Mouse (Mus musculus): ENCODE results near the gene Psmd14. TPM values are rescaled to one million over a fixed set of nuclear protein-coding genes. Genes with fewer than 3 reads are reported as not detected.

The Psmd14 gene
- total RNA-seq, 2 experiments from 2014 or later = 96.3 to 110 TPM

GRCm38 (mm10) chr2:61722401-61722982 lies 11.0 kb downstream of the Psmd14 start:
- DNase-seq (ENCODE audit: extremely low spot score in 1 of 2, low spot score in 2 of 2) = no peak
- no peak overlapping the region for H3K27ac ChIP-seq
- TF ChIP-seq CTCF (IDR thresholded peaks at IDR 0.05) = no peak
- intact Hi-C loops (cut with DNase I) = no loop called here
- no peak overlapping the region for H3K4me3 ChIP-seq

- no peak for TF ChIP-seq CTCF (IDR thresholded peaks at IDR 0.05)
- Histone ChIP-seq H3K4me3 (no peak overlapping the region), H3K27ac (no peak overlapping the region)
- intact Hi-C loops (cut with DNase I) = no loop called here
- DNase-seq (ENCODE audit: extremely low spot score in 1 of 2, low spot score in 2 of 2) = no peak
These were observed 21.4 kb downstream of the Psmd14 start for GRCm38 (mm10) chr2:61732802-61733486.

DNA sequence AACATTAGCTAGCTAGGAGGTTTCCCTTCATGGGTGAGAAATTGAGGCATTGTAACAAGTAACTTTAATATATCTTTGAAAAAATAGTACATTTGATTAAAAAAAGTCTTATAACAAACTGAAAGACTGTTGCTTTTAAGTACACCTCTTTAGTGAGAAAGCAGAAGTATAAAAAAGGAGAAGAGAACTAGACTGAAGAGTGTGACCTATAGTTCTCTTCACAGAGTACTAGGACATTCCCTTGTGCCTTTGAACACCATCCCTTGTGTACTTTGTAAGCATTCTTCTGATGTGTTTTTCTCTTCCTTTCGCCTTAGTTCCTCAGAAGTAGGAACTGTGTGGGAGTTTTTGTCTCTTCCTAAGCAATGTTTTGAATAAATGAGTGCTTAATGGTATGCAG lies 22.7 kb downstream of the Psmd14 start:
- H3K4me3 ChIP-seq = no peak overlapping the region
- no peak for DNase-seq (ENCODE audit: extremely low spot score in 1 of 2, low spot score in 2 of 2)
- H3K27ac ChIP-seq = no peak overlapping the region
- TF ChIP-seq CTCF (IDR thresholded peaks at IDR 0.05) = no peak
- intact Hi-C loops (cut with DNase I) = no loop called here

DNA sequence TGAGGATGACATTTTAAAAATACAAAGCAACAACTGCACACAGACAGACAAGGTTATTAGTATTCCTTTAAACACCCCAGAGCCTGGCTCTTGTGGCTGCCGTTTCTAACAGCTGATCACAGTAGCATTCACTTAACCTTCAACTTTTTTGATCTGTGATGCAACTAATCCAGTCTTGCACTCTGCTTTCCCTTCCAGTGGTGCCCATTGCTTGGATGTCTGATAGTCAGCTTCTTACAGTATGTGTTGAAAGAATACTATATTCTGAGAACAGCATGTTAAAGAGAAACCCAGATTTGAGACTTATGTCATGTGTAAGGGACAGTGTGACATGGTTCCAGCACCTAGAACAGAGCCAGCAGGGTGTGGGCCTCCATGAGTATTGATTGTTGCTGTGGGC lies 34.6 kb downstream of the Psmd14 start:
- Histone ChIP-seq H3K27ac (no peak overlapping the region), H3K4me3 (no peak overlapping the region)
- intact Hi-C loops (cut with DNase I) = no loop called here
- no peak for DNase-seq (ENCODE audit: extremely low spot score in 1 of 2, low spot score in 2 of 2)
- no peak for TF ChIP-seq CTCF (IDR thresholded peaks at IDR 0.05)

- Histone ChIP-seq H3K27ac (no peak overlapping the region), H3K4me3 (no peak overlapping the region)
- no peak for TF ChIP-seq CTCF (IDR thresholded peaks at IDR 0.05)
- intact Hi-C loops (cut with DNase I) = no loop called here
- no peak for DNase-seq (ENCODE audit: extremely low spot score in 1 of 2, low spot score in 2 of 2)
These were observed 35.1 kb downstream of the Psmd14 start for GRCm38 (mm10) chr2:61746580-61746979.

DNA sequence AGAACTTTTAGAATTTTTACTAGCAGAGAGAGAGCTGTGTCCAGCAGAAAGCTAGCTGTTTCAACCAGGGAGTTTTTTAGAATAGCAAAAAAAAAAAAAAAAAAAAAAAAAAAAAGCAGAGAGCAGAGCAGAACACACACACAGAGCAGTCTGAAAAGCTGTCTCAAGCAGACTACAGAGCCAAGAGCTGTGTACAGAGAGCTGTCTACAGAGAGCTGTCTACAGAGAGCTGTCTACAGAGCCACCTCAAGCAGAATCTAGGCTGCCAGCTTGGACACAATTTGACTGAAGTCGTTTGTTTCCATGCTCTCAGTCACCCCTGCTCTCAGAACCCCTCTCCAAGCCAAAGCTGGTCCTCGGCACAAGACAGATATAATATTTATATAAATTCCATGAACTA lies 35.9 kb downstream of the Psmd14 start:
- Histone ChIP-seq H3K4me3 (no peak overlapping the region), H3K27ac (no peak overlapping the region)
- intact Hi-C loops (cut with DNase I) = no loop called here
- TF ChIP-seq CTCF (IDR thresholded peaks at IDR 0.05) = no peak
- DNase-seq (ENCODE audit: extremely low spot score in 1 of 2, low spot score in 2 of 2) = no peak

DNA sequence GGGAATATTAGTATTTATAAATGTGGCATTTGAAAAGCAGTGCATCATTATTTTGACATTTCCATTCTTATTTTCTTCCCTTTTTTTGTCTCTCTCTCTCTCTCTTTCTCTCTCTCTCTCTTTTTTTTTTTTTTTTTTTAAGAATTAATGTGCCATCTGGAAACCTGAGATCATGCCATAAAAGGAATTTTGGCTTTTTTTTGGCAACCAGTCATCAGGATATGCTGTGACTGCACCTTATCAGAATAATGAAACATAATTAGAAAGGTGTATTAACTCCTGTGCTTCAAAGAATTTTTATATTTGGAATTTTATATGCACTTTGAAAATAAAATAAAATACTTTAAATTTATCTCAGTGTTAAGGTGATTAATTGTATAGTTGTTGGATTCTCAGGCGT lies 39.2 kb downstream of the Psmd14 start:
- no peak for DNase-seq (ENCODE audit: extremely low spot score in 1 of 2, low spot score in 2 of 2)
- intact Hi-C loops (cut with DNase I) = no loop called here
- Histone ChIP-seq H3K27ac (no peak overlapping the region), H3K4me3 (no peak overlapping the region)
- no peak for TF ChIP-seq CTCF (IDR thresholded peaks at IDR 0.05)

DNA sequence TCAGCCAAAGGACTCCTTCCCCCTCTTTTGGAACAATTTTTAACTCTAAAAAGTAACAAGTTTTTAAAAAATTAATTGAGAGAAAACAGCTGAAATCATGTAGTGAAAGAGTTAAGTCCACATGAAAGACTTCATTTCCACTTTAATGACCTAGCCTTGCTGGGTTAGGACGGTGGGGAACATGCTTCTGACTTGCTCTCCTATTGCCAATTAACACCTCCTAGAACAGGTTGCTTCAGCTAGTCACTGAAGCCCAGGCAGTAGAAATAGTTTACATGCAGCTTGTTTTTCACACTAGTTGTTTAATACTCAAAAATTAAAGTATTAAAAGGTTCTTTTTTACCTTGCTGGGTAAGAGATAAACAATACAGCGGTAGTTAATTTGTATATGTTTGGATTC lies 39.8 kb downstream of the Psmd14 start:
- DNase-seq (ENCODE audit: extremely low spot score in 1 of 2, low spot score in 2 of 2) = no peak
- H3K27ac ChIP-seq = no peak overlapping the region

GRCm38 (mm10) chr2:61752362-61752761 lies 40.9 kb downstream of the Psmd14 start:
- intact Hi-C loops (cut with DNase I) = no loop called here

More for the DNA sequence above, 39.8 kb downstream of the Psmd14 start:
- H3K4me3 ChIP-seq = no peak overlapping the region
- intact Hi-C loops (cut with DNase I) = no loop called here
- no peak for TF ChIP-seq CTCF (IDR thresholded peaks at IDR 0.05)

GRCm38 (mm10) chr2:61754989-61755388 lies 43.5 kb downstream of the Psmd14 start:
- H3K27ac ChIP-seq = no peak overlapping the region
- intact Hi-C loops (cut with DNase I) = no loop called here
- TF ChIP-seq CTCF (IDR thresholded peaks at IDR 0.05) = no peak
- no peak for DNase-seq (ENCODE audit: extremely low spot score in 1 of 2, low spot score in 2 of 2)
- no peak overlapping the region for H3K4me3 ChIP-seq

More at GRCm38 (mm10) chr2:61752362-61752761, 40.9 kb downstream of the Psmd14 start:
- no peak overlapping the region for H3K4me3 ChIP-seq
- H3K27ac ChIP-seq = no peak overlapping the region
- DNase-seq (ENCODE audit: extremely low spot score in 1 of 2, low spot score in 2 of 2) = no peak
- no peak for TF ChIP-seq CTCF (IDR thresholded peaks at IDR 0.05)

GRCm38 (mm10) chr2:61759234-61759855 lies 47.9 kb downstream of the Psmd14 start:
- intact Hi-C loops (cut with DNase I) = no loop called here
- TF ChIP-seq CTCF (IDR thresholded peaks at IDR 0.05) = no peak
- no peak overlapping the region for H3K4me3 ChIP-seq
- no peak overlapping the region for H3K27ac ChIP-seq
- no peak for DNase-seq (ENCODE audit: extremely low spot score in 1 of 2, low spot score in 2 of 2)

DNA sequence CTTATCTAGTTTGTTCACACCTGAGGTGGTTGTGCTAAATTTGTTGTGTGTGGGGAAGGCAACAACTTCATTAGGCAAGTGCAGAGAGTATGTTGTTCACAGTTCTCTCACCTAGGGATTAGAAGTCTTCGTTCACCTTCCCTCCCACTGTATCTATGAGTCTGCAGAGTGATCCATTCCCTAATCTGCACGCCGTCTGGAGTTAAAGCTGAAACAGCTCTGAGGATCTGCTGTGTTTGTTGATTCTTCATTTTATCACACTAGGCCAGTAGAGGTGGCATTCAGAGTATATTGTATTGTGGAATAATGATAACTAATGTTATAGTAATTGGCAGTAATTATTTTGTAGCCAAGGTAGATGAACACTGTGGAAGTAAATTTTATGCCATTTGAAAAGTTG lies 48.5 kb downstream of the Psmd14 start:
- TF ChIP-seq CTCF (IDR thresholded peaks at IDR 0.05) = no peak
- Histone ChIP-seq H3K27ac (no peak overlapping the region), H3K4me3 (no peak overlapping the region)
- intact Hi-C loops (cut with DNase I) = no loop called here
- DNase-seq (ENCODE audit: extremely low spot score in 1 of 2, low spot score in 2 of 2) = no peak

All from left cerebral cortex, adult 2 months (tissue).